8 mouse cellular contexts compared by ENCODE assay signal in the genomic region with DNA sequence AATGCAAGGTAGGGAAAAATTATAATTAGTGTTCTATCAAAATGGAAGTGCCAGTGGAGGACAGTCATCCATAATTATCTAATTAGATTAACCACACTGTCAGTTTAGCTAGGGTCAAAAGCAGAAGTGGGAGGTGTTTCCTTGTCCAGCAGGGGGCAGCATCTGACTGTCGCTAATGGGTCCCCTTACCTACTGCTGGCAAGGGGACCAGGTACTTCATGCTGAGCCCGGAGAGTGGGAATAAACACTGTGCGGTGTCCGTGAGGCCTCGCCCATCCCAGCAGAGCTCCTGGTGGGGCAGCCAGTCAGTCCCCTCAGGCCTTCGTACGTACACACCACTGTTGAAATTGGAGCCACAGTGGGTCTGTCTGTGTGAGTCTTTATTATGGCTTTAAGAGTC.
DNase-seq lines count a peak whose midpoint lies in the region; ATAC-seq and TF ChIP-seq lines count a peak whose summit lies in the region.

No protein-coding gene starts in this region.

- H3K27me3 ChIP-seq in Patski = no peaks in the 10 kb centered on the region
- no peaks in the 10 kb centered on the region for H3K27me3 ChIP-seq in liver, embryonic 13.5 days
- H3K27me3 ChIP-seq in neural tube, embryonic 11.5 days (ENCODE audit: control insufficient read depth, insufficient read depth, low read length) = no peaks in the 10 kb centered on the region

- WGBS in liver, embryonic 13.5 days (ENCODE audit: insufficient replicate concordance) = 40% methylated on average over 7 of the region's 7 CpGs
- WGBS in neural tube, embryonic 11.5 days = 13% methylated on average over 7 of the region's 7 CpGs

- TF ChIP-seq CTCF in Patski (IDR thresholded peaks at IDR 0.05) = peak; percentile 97

- CTCF ChIA-PET in Patski (lab: Charles Lee) = interaction anchor here (0.8 to 2.6 kb wide), 33 partner anchors 9 to 1102 kb away, joined by 3 to 15 read pairs (median 5); no protein-coding TSS in a partner anchor

- no peak overlapping the region for H3K4me2 ChIP-seq in liver, embryonic 13.5 days
- no peak overlapping the region for H3K4me2 ChIP-seq in neural tube, embryonic 11.5 days (ENCODE audit: low read depth)

- no peak overlapping the region for H3K4me3 ChIP-seq in liver, embryonic 13.5 days (replicated peaks)
- H3K4me3 ChIP-seq in neural tube, embryonic 11.5 days (ENCODE audit: low read depth, low read length) = no peak overlapping the region

- no peak overlapping the region for H3K9ac ChIP-seq in liver, embryonic 13.5 days
- no peak overlapping the region for H3K9ac ChIP-seq in neural tube, embryonic 11.5 days (ENCODE audit: low read length)

- peaks cover 20% of the 10 kb centered on the region for H3K36me3 ChIP-seq in liver, embryonic 13.5 days
- no peaks in the 10 kb centered on the region for H3K36me3 ChIP-seq in neural tube, embryonic 11.5 days (ENCODE audit: control insufficient read depth, insufficient read depth, low read length)

- intact Hi-C loops in gastrocnemius, postnatal 14 days (cut with DNase I; ENCODE audit: low total_unique reads) = loop anchor here (10.0 kb wide), 3 partner anchors 171 to 871 kb away; no protein-coding TSS in a partner anchor

- peak; percentile 72 for ATAC-seq in Patski
- peak; percentile 60 for ATAC-seq in liver, embryonic 13.5 days (ENCODE audit: low read depth)
- peak; percentile 68 for ATAC-seq in neural tube, embryonic 11.5 days (ENCODE audit: insufficient read depth, low FRiP score, low TSS enrichment)

- H3K4me1 ChIP-seq in liver, embryonic 13.5 days (replicated peaks) = 0 out of 2 replicates have a peak, but pooled peaks cover 4% of the 10 kb centered on the region
- no peaks in the 10 kb centered on the region for H3K4me1 ChIP-seq in neural tube, embryonic 11.5 days (ENCODE audit: control insufficient read depth, insufficient read depth, low read length)

- DNase-seq in 416B (ENCODE audit: low read depth) (peak; percentile 68), Patski (ENCODE audit: low read depth, low spot score) (no peak)
- peak; percentile 86 to 94 for DNase-seq in cerebellum, postnatal 14 days
- DNase-seq in gastrocnemius, postnatal 14 days = peak; percentile 67
- peak; percentile 70 for DNase-seq in kidney, adult 18-20 months
- peak; percentile 23 for DNase-seq in liver, embryonic 13.5 days
- peak; percentile 81 for DNase-seq in neural tube, embryonic 11.5 days (ENCODE audit: low spot score)
- DNase-seq in telencephalon, adult 2 months (ENCODE audit: low read depth, low spot score) = peak; percentile 36

- POLR2A ChIA-PET in Patski (lab: Charles Lee) = no interaction called here

- in situ Hi-C loops in Patski (cut with MboI; ENCODE audit: low pct_unique_long_range_greater_than_20kb) = loop anchor here (25.0 kb wide), 1 partner anchor 179 kb away; no protein-coding TSS in a partner anchor

- no peaks in the 10 kb centered on the region for H3K9me3 ChIP-seq in liver, embryonic 13.5 days (replicated peaks)
- no peaks in the 10 kb centered on the region for H3K9me3 ChIP-seq in neural tube, embryonic 11.5 days (ENCODE audit: control insufficient read depth, low read length)

- H3K27ac ChIP-seq in liver, embryonic 13.5 days = no peak overlapping the region
- no peak overlapping the region for H3K27ac ChIP-seq in neural tube, embryonic 11.5 days (ENCODE audit: low read depth, low read length)
